Mouse (Mus musculus): ENCODE results near the gene Zfhx3.

- no peak for TF ChIP-seq CTCF (IDR thresholded peaks at IDR 0.05; ENCODE audit: low read depth, low read length)
- no peak for TF ChIP-seq POLR2A (IDR thresholded peaks at IDR 0.05; ENCODE audit: borderline replicate concordance, low read depth, low read length)
These were observed 125.8 kb downstream of the Zfhx3 start for GRCm38 (mm10) chr8:108068195-108068594.
